Mouse (Mus musculus): ENCODE data around the gene Pik3ap1. TPM values are rescaled to one million over a fixed set of nuclear protein-coding genes. Genes with fewer than 3 reads are reported as not detected.

Pik3ap1 gene
- polyA plus RNA-seq, 1 experiment from 2014 or later = 1.7 TPM

DNA sequence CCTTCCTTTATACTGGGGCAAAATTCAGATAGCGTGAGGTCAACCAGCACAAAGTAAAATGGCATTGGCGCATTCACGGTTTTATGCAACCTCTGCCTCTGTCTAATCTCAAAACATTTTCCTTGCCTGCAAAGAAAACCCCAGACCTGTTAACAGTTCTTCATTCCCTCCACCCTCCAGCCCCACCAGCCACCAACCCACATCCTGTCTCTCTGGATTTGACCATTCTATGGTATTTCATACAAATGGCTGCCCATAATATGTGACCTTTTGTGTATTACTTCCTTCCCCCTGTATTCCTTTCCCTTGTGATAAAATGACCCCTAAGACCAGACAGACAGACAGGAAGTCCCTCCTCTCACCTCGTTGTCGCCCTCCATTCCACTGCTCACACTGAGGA, 102.2 kb downstream of the Pik3ap1 start:
- Histone ChIP-seq H3K27ac (ENCODE audit: low read length) (no peak overlapping the region), H3K27me3 (ENCODE audit: control insufficient read depth, insufficient read depth, low read length) (peaks cover 2% of the 10 kb centered on the region), H3K9me3 (replicated peaks; ENCODE audit: control insufficient read depth, low read length) (no peaks in the 10 kb centered on the region), H3K4me1 (ENCODE audit: control insufficient read depth, insufficient read depth, low read length) (peaks cover 14% of the 10 kb centered on the region), H3K4me2 (ENCODE audit: low read depth, low read length) (peak overlapping the region; percentile 50), H3K9ac (ENCODE audit: low read length) (no peak overlapping the region), H3K4me3 (ENCODE audit: low read length) (peak overlapping the region; percentile 17; the same call in 1 of the 2 replicates), H3K36me3 (ENCODE audit: control insufficient read depth, insufficient read depth) (no peaks in the 10 kb centered on the region)
- no peak; the same call in 1 of the 2 replicates for ATAC-seq (replicated peaks; ENCODE audit: extremely low read depth, insufficient read depth, low FRiP score)
- 35% methylated on average over 5 of the region's 5 CpGs for WGBS

DNA sequence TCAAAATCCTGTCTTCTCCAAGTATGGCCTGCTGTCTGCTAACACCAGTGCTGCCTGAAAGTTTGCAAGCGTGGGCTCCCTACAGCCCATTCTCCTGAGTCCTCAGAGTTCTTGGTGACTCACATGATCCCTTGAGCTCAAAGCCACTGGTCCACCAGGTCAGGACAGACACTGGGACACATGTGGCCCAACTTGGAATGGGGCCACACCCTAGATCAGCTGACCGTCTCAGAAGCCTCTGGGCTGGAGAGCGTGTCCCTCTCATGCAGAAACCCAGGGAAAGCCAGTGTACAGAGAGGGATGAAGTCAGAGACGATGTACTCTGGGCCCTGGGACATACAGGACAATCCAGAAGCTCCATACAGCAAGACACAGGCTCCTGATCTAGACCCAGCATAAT, 102.7 kb downstream of the Pik3ap1 start:
- ATAC-seq (replicated peaks; ENCODE audit: extremely low read depth, insufficient read depth, low FRiP score) = no peak
- Histone ChIP-seq H3K4me2 (ENCODE audit: low read depth, low read length) (no peak overlapping the region), H3K9me3 (replicated peaks; ENCODE audit: control insufficient read depth, low read length) (no peaks in the 10 kb centered on the region), H3K27ac (ENCODE audit: low read length) (no peak overlapping the region), H3K9ac (ENCODE audit: low read length) (no peak overlapping the region), H3K36me3 (ENCODE audit: control insufficient read depth, insufficient read depth) (no peaks in the 10 kb centered on the region), H3K27me3 (ENCODE audit: control insufficient read depth, insufficient read depth, low read length) (peaks cover 2% of the 10 kb centered on the region), H3K4me3 (ENCODE audit: low read length) (no peak overlapping the region), H3K4me1 (ENCODE audit: control insufficient read depth, insufficient read depth, low read length) (peaks cover 14% of the 10 kb centered on the region)
- 72% methylated on average over 4 of the region's 4 CpGs for WGBS

DNA sequence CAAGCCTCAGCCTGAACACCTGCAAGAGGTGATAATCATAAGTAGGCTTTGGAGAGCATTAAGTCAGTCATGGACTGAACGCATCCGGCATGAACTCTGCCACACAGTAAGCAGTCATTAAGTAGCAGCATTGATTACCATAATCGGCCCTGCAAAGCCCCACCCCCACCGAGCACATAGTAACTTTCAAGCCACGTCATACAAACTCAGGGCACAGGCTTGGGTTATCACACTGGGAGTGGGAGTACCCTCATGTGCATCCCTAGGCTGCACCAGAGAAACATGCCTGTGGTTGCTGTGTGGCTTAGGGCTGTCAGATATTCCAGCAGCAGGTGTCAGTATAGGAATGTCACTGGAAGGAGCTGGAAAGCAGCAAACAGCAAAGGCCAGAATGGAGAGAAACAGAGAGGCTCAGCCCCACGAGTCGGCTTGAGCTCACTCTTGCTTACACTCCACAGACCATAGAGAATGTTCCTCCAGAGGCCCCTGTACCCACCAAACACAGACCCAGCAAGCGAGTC, 105.1 kb downstream of the Pik3ap1 start:
- H3K9ac ChIP-seq (ENCODE audit: low read length) = no peak overlapping the region
- H3K4me3 ChIP-seq (ENCODE audit: low read length) = no peak overlapping the region
- no peak overlapping the region for H3K27ac ChIP-seq (ENCODE audit: low read length)
- H3K4me1 ChIP-seq (ENCODE audit: control insufficient read depth, insufficient read depth, low read length) = peaks cover 14% of the 10 kb centered on the region
- no peak for ATAC-seq (replicated peaks; ENCODE audit: extremely low read depth, insufficient read depth, low FRiP score)
- no peak overlapping the region for H3K4me2 ChIP-seq (ENCODE audit: low read depth, low read length)
- no peaks in the 10 kb centered on the region; the same call in 1 of the 2 replicates for H3K27me3 ChIP-seq (ENCODE audit: control insufficient read depth, insufficient read depth, low read length)
- no peaks in the 10 kb centered on the region for H3K9me3 ChIP-seq (replicated peaks; ENCODE audit: control insufficient read depth, low read length)
- no peaks in the 10 kb centered on the region for H3K36me3 ChIP-seq (ENCODE audit: control insufficient read depth, insufficient read depth)
- 62% methylated on average over 8 of the region's 8 CpGs for WGBS

DNA sequence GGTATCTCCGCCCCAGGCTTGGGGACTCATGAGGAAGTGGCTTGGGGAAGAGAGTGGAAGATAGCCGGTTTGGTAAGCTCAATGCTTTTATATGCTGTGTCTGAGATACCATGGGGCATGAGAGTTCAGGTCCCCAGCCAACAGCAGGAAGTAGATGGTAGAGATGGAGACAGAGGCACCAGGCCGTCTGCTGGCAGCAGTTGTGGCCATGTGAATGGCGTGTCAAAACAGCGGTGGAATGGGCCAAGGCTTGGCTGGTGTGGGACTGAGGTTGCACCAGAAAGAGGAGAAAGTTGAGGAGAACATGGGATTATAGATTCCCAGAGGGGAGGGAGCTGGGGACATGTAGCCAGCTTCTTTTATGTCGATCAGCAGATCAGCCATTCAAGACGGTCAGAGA, 106.3 kb downstream of the Pik3ap1 start:
- H3K4me3 ChIP-seq (ENCODE audit: low read length) = no peak overlapping the region
- no peak overlapping the region for H3K4me2 ChIP-seq (ENCODE audit: low read depth, low read length)
- H3K27me3 ChIP-seq (ENCODE audit: control insufficient read depth, insufficient read depth, low read length) = no peaks in the 10 kb centered on the region; the same call in 1 of the 2 replicates
- no peaks in the 10 kb centered on the region for H3K9me3 ChIP-seq (replicated peaks; ENCODE audit: control insufficient read depth, low read length)
- WGBS = 72% methylated on average over 7 of the region's 7 CpGs
- H3K27ac ChIP-seq (ENCODE audit: low read length) = no peak overlapping the region
- H3K9ac ChIP-seq (ENCODE audit: low read length) = no peak overlapping the region
- ATAC-seq (replicated peaks; ENCODE audit: extremely low read depth, insufficient read depth, low FRiP score) = no peak
- no peaks in the 10 kb centered on the region for H3K36me3 ChIP-seq (ENCODE audit: control insufficient read depth, insufficient read depth)
- H3K4me1 ChIP-seq (ENCODE audit: control insufficient read depth, insufficient read depth, low read length) = peaks cover 9% of the 10 kb centered on the region

DNA sequence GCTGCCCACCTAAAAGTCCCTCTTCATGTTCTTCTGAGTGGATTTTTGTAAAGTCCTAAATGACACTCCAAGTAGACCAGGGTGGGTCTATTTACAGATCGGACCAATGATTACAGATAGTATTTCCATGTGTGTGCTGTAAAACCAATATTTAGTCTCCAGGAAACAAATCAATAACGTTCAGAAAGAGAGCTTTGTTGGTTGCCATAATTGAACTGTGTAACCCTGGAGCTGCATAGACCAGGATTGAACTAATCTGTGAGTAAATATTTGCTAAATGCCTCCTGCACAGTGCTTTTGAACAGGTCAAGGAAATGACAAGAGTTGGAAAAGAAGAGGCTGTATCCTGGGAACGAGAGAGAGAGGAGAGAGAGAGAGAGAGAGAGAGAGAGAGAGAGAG, 109.3 kb downstream of the Pik3ap1 start:
- no peak overlapping the region for H3K4me2 ChIP-seq (ENCODE audit: low read depth, low read length)
- ATAC-seq (replicated peaks; ENCODE audit: extremely low read depth, insufficient read depth, low FRiP score) = no peak
- WGBS = 59% methylated on average over 3 of the region's 3 CpGs
- no peaks in the 10 kb centered on the region for H3K4me1 ChIP-seq (ENCODE audit: control insufficient read depth, insufficient read depth, low read length)
- H3K9me3 ChIP-seq (replicated peaks; ENCODE audit: control insufficient read depth, low read length) = no peaks in the 10 kb centered on the region
- H3K4me3 ChIP-seq (ENCODE audit: low read length) = no peak overlapping the region
- no peak overlapping the region for H3K27ac ChIP-seq (ENCODE audit: low read length)
- no peaks in the 10 kb centered on the region; the same call in 1 of the 2 replicates for H3K27me3 ChIP-seq (ENCODE audit: control insufficient read depth, insufficient read depth, low read length)
- no peaks in the 10 kb centered on the region for H3K36me3 ChIP-seq (ENCODE audit: control insufficient read depth, insufficient read depth)
- no peak overlapping the region for H3K9ac ChIP-seq (ENCODE audit: low read length)

GRCm38 (mm10) chr19:41270906-41271305, 114.0 kb downstream of the Pik3ap1 start:
- ATAC-seq (replicated peaks; ENCODE audit: extremely low read depth, insufficient read depth, low FRiP score) = no peak

DNA sequence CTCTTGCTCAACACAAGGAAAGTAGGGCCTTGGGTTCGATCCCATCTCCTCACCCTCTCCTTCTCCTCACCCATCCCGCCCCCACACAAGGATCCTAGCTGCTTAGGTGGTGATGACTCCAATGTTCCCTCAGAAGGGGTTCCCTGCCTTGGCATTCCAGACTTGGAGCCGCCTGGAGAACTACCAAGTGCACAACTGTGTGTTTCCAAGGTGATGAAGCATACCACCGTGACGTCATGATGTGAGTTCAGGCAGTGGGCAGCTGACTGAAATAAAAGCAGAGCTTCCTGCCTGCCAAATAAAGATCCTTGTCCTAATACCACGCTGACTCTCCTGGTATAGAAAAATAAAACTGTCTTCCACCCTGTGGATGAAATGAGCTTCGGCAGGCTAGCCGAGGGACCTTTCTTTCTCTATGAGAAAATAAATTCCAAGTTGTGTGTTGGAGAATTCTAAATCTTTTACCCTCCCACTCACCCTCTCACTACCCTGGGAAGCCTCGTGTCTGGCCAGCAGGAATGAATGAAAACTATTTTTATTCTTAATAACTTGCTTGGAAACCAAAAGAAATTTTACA, 114.7 kb downstream of the Pik3ap1 start:
- Histone ChIP-seq H3K9me3 (replicated peaks; ENCODE audit: control insufficient read depth, low read length) (no peaks in the 10 kb centered on the region), H3K9ac (ENCODE audit: low read length) (no peak overlapping the region), H3K4me1 (ENCODE audit: control insufficient read depth, insufficient read depth, low read length) (no peaks in the 10 kb centered on the region), H3K36me3 (ENCODE audit: control insufficient read depth, insufficient read depth) (no peaks in the 10 kb centered on the region), H3K27me3 (ENCODE audit: control insufficient read depth, insufficient read depth, low read length) (no peaks in the 10 kb centered on the region), H3K4me2 (ENCODE audit: low read depth, low read length) (no peak overlapping the region), H3K27ac (ENCODE audit: low read length) (no peak overlapping the region), H3K4me3 (ENCODE audit: low read length) (no peak overlapping the region)
- WGBS = 45% methylated on average over 9 of the region's 9 CpGs
- ATAC-seq (replicated peaks; ENCODE audit: extremely low read depth, insufficient read depth, low FRiP score) = 0 out of 2 replicates have a peak, but pooled peaks have one; percentile 23

More at GRCm38 (mm10) chr19:41270906-41271305, 114.0 kb downstream of the Pik3ap1 start:
- no peaks in the 10 kb centered on the region for H3K4me1 ChIP-seq (ENCODE audit: control insufficient read depth, insufficient read depth, low read length)
- no peak overlapping the region for H3K4me3 ChIP-seq (ENCODE audit: low read length)
- H3K9ac ChIP-seq (ENCODE audit: low read length) = no peak overlapping the region
- WGBS = 79% methylated on average over 7 of the region's 7 CpGs
- no peak overlapping the region for H3K27ac ChIP-seq (ENCODE audit: low read length)
- no peaks in the 10 kb centered on the region for H3K27me3 ChIP-seq (ENCODE audit: control insufficient read depth, insufficient read depth, low read length)
- no peaks in the 10 kb centered on the region for H3K9me3 ChIP-seq (replicated peaks; ENCODE audit: control insufficient read depth, low read length)
- H3K4me2 ChIP-seq (ENCODE audit: low read depth, low read length) = no peak overlapping the region
- H3K36me3 ChIP-seq (ENCODE audit: control insufficient read depth, insufficient read depth) = no peaks in the 10 kb centered on the region

- no peaks in the 10 kb centered on the region for H3K36me3 ChIP-seq (ENCODE audit: control insufficient read depth, insufficient read depth)
- 59% methylated on average over 8 of the region's 8 CpGs for WGBS
- no peak overlapping the region for H3K9ac ChIP-seq (ENCODE audit: low read length)
- H3K27me3 ChIP-seq (ENCODE audit: control insufficient read depth, insufficient read depth, low read length) = no peaks in the 10 kb centered on the region
- H3K27ac ChIP-seq (ENCODE audit: low read length) = no peak overlapping the region
- H3K4me3 ChIP-seq (ENCODE audit: low read length) = no peak overlapping the region
- H3K9me3 ChIP-seq (replicated peaks; ENCODE audit: control insufficient read depth, low read length) = no peaks in the 10 kb centered on the region
- no peak overlapping the region for H3K4me2 ChIP-seq (ENCODE audit: low read depth, low read length)
- ATAC-seq (replicated peaks; ENCODE audit: extremely low read depth, insufficient read depth, low FRiP score) = no peak
- H3K4me1 ChIP-seq (ENCODE audit: control insufficient read depth, insufficient read depth, low read length) = peaks cover 15% of the 10 kb centered on the region
Measured at GRCm38 (mm10) chr19:41266251-41266901, 118.5 kb downstream of the Pik3ap1 start.

DNA sequence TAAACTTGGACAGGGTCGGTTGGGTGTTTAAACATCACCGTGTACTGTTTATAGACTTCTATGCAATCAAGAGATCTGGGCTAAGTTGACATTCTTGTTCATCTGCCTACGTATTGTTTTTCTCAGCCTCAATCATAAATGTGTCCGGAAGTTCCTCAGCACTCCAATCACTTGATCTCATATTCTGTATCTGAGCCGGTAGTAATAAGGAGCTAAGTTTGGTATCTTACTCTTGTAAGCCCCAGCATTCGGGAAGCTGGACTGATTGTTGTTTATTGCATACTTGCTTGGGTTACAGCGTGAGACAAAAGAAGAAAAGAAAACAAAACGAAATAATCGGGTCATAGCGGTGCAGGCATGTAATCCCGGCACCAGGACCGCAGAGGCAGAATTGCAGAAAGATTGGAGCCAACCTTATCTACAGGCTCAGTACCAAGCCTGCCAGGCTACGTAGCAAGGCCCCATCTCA, 120.5 kb downstream of the Pik3ap1 start:
- no peaks in the 10 kb centered on the region for H3K27me3 ChIP-seq (ENCODE audit: control insufficient read depth, insufficient read depth, low read length)
- H3K27ac ChIP-seq (ENCODE audit: low read length) = peak overlapping the region; percentile 97
- H3K36me3 ChIP-seq (ENCODE audit: control insufficient read depth, insufficient read depth) = no peaks in the 10 kb centered on the region
- no peak for ATAC-seq (replicated peaks; ENCODE audit: extremely low read depth, insufficient read depth, low FRiP score)
- H3K4me3 ChIP-seq (ENCODE audit: low read length) = peak overlapping the region; percentile 82
- peaks cover 18% of the 10 kb centered on the region for H3K4me1 ChIP-seq (ENCODE audit: control insufficient read depth, insufficient read depth, low read length)
- WGBS = 23% methylated on average over 13 of the region's 13 CpGs
- H3K4me2 ChIP-seq (ENCODE audit: low read depth, low read length) = peak overlapping the region; percentile 71
- H3K9me3 ChIP-seq (replicated peaks; ENCODE audit: control insufficient read depth, low read length) = no peaks in the 10 kb centered on the region
- peak overlapping the region; percentile 96 for H3K9ac ChIP-seq (ENCODE audit: low read length)

Data from heart, embryonic 16.5 days (tissue).